Mouse (Mus musculus) limb, embryonic 13.5 days (tissue): Measurements from ENCODE around the gene Cacul1. TPM values are rescaled to one million over a fixed set of nuclear protein-coding genes. Genes with fewer than 3 reads are reported as not detected.

ENCODE experiments used
- microRNA-seq: library from miRNA; unstranded; fragments of <30 nt; microRNA quantifications from one replicate; pipeline ENCODE4, GENCODE M21; 2016
- polyA plus RNA-seq: library from polyadenylated mRNA; unstranded; fragments of >200 nt; fragmentation: Nextera tagmentation; extraction: Ambion mirVana; gene quantifications from 2 replicates; pipeline ENCODE4 v1.2.1, GENCODE M21; 2015

Gene Cacul1
- polyA plus RNA-seq, 1 experiment from 2014 or later = 20.8 TPM

Small RNAs within 50 kb of the gene (microRNA-seq; reads per million reads assigned to microRNA genes)
- gene Gm25238 = not detected

Other genes starting within 250 kb of the Cacul1 start
- not detected in 2 replicates for gene Prlhr, start 112.7 kb downstream of the Cacul1 start, polyA plus RNA-seq
- gene Nanos1, start 175.0 kb upstream of the Cacul1 start, polyA plus RNA-seq = 1.2 and 1.6 TPM in 2 replicates
- gene Eif3a, start 209.6 kb upstream of the Cacul1 start, polyA plus RNA-seq = 160 and 162 TPM in 2 replicates
- gene Fam45a, start 230.6 kb upstream of the Cacul1 start, polyA plus RNA-seq = 38.1 and 42.7 TPM in 2 replicates